Mouse (Mus musculus) CD8-positive naive resting alpha-beta T cell, adult 2 months (primary cell): ENCODE data around the gene Capn1.
"Not testable (repeated sequence)": the region's sequence is repeated elsewhere in the genome, so short reads cannot be mapped to it uniquely, and the experiment has no call there.

Experiments used
- DNase-seq, 2 experiments: peaks; one replicate each; pipeline ENCODE4 v3.0.0; 2022; ENCODE audit warnings: low read depth in 2 of 2, low spot score in 2 of 2

Gene Capn1

GRCm38 (mm10) chr19:6015511-6016315 is at the start of gene Capn1:
TSS of gene Capn1 (minus strand) at chr19:6015897.
- peak; percentile 55 to 74 for DNase-seq

GRCm38 (mm10) chr19:6063081-6063480 is 47.4 kb upstream of the Capn1 start:
- DNase-seq: no peak

GRCm38 (mm10) chr19:6062418-6062817 is 46.7 kb upstream of the Capn1 start:
- DNase-seq: no peak

GRCm38 (mm10) chr19:6061641-6062302 is 46.1 kb upstream of the Capn1 start:
- peak; percentile 35 to 36 for DNase-seq

- DNase-seq: peak; percentile 92 to 95
Measured at GRCm38 (mm10) chr19:6061021-6061533, 45.4 kb upstream of the Capn1 start, which contains the start of gene Znhit2. TSS of gene Znhit2 (plus strand) at chr19:6061192.

- DNase-seq: no peak
Measured at GRCm38 (mm10) chr19:6058966-6059365, 43.3 kb upstream of the Capn1 start.

GRCm38 (mm10) chr19:6058513-6058912 is 42.8 kb upstream of the Capn1 start:
- DNase-seq: no peak

- DNase-seq: peak; percentile 98 to 99
Measured at GRCm38 (mm10) chr19:6057313-6058096, 41.8 kb upstream of the Capn1 start, which contains the start of the genes Mrpl49 and Fau. TSS of gene Mrpl49 (minus strand) at chr19:6057785. TSS of gene Fau (plus strand) at chr19:6057844.

GRCm38 (mm10) chr19:6056696-6057095 is 41.0 kb upstream of the Capn1 start:
- DNase-seq: no peak

- no peak for DNase-seq
Measured at GRCm38 (mm10) chr19:6054296-6054695, 38.6 kb upstream of the Capn1 start.

GRCm38 (mm10) chr19:6052516-6052915 is 36.8 kb upstream of the Capn1 start:
- DNase-seq: no peak

- DNase-seq: no peak
Measured at GRCm38 (mm10) chr19:6048681-6049410, 33.1 kb upstream of the Capn1 start.

- DNase-seq: no peak
Measured at GRCm38 (mm10) chr19:6047899-6048166, 32.1 kb upstream of the Capn1 start.

- DNase-seq: no peak
Measured at GRCm38 (mm10) chr19:6047154-6047898, 31.6 kb upstream of the Capn1 start.

- DNase-seq: peak; percentile 80 to 88
Measured at GRCm38 (mm10) chr19:6046294-6047153, 30.8 kb upstream of the Capn1 start, which contains the start of gene Syvn1. TSS of gene Syvn1 (plus strand) at chr19:6046576.

GRCm38 (mm10) chr19:6045366-6046293 is 29.9 kb upstream of the Capn1 start:
- no peak for DNase-seq

GRCm38 (mm10) chr19:6044102-6044501 is 28.4 kb upstream of the Capn1 start:
- not testable (repeated sequence) for DNase-seq

- DNase-seq: no peak
Measured at GRCm38 (mm10) chr19:6042293-6042692, 26.6 kb upstream of the Capn1 start.
